Mouse (Mus musculus) cerebellum, adult 9-11 months (tissue): ENCODE measurements at regions not wholly inside any gene's neighbourhood (a gene's known extent, or its start where the extent isn't known, plus 50 kb on each side); places are given as distances from the start of the nearest gene placed in this dataset.
"Not testable (repeated sequence)": the region's sequence is repeated elsewhere in the genome, so short reads cannot be mapped to it uniquely, and the experiment has no call there.

Experiments used
- DNase-seq: peaks from one replicate; pipeline ENCODE4 v3.0.0; 2022

DNA sequence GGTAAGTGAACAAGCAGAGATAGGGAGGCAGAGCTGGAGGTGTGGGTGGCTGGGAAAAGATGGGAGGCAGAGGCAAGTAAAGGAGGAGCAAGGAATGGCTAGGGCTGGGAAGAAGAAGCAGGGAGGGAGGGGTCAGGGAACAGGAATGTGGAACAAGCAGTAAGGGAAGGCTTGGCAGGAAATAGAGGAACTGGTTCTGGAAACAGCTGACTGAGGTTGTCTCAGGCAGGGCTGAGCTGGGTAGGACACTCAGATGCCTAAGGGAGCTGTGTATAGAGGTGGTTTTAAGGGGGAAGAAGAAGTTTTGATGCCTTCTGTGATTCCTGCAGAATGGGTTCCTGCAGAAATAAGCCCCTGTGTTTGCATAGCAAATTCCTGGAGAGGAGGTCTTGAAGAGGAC, 92.7 kb downstream of the Nucb2 start:
- DNase-seq, result no peak

DNA sequence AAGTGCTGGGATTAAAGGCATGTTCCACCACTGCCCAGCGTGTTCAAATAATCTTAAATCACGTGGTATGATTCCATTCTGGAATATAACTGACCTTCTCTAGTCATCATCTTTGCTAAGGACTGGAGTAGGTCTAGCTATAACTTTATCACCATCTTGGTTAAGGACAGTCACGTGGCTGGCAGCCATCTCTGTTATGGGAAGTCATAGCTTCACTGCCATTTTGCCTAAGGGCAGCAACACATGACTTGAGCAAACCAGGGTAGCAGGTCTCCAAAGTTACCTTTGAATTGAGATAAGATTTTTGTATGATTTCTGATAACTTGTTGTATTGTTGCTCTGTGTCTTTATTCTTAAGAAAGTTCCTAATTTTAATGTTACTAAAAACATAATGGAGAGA, 96.2 kb downstream of the Nucb2 start:
- DNase-seq, result no peak

DNA sequence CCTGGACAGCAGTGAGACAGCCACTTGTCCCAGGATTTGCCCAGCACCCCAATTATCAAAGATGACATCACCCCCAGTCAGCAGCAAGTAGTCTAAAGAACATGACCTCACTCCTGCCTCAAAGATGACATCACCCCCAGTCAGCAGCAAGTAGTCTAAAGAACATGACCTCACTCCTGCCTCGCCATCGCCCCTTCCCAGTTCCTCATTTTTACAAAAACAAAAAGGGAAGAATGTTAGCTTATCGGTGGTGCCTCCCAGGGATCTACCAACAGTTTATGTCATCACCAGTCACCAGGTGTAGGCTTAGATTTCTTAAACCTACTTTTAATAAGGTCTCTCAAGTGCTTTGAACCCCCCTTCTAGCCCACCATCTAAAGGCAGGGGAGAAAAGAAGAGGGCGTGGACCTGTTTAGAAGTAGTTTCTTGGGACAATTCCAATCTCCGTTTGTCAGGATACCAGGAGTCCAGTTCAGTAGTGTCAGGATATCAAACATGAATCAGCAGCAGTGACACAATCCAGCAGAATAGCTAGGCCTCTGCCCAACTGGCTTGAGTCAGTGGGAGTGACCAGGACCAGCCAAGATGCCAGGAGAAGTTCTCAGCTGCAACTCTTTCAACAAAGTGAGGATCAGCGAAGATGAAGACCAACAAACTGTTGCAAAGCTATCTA, 99.1 kb downstream of the Nucb2 start:
- no peak for DNase-seq

DNA sequence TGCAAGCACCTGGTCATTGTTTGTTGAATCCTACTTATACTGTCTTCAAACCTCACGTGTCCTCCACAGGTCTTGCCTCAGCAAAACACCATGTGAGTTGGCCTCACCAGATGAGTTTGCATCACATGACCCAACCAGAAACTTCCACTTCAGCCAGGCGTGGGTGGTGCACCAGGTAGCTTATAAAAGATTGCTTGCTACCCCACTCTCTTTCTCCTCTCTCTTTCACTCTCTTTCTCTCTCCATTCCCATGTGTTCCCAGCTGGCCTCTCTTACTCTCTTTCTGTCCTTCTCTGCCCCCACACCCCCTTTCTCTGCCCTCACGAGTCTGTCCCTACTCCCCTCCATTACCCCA, 99.6 kb downstream of the Nucb2 start:
- no peak for DNase-seq

DNA sequence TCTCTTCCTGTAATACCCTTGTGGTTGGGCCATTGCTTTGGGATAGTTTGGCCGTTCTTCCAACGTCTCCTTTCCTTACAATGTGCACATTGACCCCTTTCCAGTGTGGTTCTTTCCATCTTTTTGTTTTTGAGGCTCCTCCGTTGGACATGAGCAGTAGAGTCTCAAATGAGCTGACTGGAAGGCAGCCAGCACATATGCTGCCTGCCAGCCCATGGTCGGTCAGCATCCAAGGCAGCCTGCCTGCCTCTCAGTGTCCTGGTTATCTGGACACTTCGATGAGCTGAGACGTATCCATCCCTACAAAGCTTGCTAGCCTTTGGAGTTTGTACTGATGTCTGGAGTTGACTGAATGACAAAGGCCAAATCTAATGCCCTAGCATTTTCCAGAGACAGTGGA, 102.1 kb downstream of the Nucb2 start:
- peak; percentile 67 for DNase-seq

DNA sequence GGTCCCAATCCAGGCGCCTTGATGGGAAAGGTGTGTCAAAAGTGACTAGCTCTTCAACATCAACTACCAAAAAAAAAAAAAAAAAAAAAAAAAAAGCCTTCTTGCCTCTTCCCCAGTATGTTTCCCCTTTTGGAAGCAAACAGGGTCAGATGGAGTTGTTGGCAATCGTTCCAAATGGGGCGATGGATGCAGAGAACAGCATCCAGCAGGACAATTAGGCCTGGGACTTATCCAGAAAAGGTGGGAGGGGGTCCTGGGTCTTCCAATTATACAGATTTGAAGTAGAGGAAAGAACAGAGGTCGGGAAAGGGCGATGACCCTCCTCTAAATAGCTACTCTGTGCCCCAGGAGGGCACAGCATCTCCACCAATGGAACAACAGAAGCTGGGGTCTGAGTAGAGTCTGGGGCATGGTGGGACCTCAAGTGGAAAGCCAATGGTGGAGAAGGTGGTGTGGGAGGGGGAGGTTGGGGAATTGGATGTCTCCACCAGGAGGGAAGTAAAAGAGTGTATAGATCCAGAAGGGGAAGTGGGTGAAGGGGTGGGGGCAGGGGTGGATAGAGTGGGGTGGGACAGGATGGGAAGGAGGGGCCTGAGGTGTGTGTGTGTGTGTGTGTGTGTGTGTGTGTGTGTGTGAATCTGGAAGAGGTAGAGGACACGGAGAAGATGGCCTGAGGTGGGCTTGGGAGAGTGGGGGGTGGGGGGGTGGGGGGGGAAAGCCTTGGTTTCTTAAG, 102.7 kb downstream of the Nucb2 start:
- DNase-seq, result peak; percentile 52

DNA sequence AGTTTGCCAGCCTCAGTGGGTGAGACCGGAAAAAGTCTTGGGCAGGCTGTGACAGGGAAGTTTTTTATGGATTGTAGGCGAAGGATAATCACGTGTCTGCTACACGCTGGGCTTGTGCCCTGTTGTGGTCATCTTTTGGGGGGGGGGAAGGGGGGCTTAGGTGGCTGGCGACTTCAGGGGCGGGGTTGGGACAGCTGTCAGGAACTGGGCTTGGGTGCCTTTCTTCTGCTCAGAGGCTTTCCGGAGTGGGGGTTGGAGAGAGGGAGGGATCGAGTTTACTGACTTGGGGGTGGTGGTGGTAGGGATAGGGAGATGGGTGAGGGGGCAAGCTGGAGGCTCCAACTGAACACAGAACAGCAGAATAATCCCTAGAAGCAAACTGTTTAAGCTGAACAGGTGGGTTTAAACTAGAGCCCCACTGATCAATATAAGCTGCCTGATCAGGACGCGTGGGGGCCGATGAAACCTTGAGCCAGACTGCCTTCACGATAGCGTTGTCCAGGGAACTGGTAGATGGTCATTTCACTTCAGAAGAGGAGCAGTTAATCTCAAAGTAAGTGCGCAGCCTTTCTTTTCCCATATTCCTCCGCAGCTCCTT, 103.6 kb downstream of the Nucb2 start:
- DNase-seq, result no peak

DNA sequence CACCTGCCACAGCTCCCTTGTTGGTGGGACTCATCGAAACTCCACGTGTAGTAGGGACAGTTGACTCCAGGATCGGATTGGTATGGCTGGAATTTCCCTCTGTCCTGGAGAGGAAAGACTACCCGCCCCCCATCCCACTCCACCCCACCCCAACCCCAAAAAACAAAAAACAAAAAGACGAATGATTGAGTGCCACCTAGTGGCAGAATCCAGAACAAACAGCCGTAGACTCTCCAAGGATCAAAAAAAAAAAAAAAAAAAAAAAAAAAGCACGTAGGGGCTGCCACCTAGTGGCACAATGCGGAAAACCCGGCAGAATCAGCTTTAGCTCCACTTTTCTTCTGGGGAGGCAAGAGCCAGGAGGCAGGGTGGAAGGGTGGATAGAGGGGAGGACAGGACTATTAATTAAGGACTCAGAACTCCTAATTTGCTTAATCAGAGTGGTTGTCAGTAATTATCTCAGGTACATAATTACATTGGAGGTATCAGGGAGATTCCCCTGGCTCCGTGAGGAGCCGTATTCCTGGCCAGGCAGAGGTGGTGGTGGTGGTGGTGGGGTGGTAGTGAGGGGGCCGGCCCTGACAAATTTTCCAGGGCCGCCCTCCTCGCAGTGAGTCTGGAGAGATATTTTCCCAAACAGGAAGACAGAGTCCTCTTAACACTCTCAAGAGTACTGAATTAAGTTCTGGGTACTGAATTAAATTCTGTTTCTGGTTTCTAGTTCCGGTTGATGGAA, 104.3 kb downstream of the Nucb2 start:
- peak; percentile 37 for DNase-seq

DNA sequence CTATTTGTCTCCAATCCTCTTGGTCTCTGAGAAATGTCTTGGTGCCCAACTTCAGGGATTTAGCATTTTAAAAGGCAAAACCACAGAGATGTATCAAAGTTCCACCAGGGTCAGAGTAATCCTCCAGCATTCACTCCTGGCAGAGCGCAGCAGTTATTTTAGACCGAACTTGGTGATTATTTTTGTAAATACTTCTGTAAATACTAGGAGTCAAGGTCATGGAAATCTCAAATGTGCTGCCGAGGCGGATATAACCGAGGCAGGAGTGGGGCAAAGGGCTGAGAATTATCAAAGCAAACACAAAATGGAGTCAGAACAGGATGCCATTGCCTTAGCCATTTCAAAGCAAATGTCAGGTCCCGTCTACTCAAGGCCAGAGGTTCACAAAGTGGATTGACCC, 105.2 kb downstream of the Nucb2 start:
- DNase-seq, result no peak

DNA sequence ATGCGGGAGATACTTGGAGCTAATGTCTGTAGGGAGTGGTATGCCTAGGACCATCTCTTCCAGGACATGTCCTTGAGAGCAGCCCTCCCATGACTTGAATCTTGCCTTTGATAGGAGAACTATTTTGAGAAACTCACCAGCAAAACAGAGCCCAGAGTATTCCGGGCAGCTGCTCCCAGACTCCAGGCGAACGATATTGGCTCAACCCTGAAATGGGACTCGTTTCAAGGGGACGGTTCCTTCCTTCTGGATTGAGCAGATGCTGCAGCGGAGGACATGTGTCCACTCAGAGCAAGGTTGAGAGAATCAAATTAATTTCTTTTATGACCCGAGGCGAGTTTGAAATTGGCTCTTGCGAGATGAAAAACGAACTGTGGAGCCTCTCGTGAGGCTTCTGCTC, 105.7 kb downstream of the Nucb2 start:
- DNase-seq, result peak; percentile 26

DNA sequence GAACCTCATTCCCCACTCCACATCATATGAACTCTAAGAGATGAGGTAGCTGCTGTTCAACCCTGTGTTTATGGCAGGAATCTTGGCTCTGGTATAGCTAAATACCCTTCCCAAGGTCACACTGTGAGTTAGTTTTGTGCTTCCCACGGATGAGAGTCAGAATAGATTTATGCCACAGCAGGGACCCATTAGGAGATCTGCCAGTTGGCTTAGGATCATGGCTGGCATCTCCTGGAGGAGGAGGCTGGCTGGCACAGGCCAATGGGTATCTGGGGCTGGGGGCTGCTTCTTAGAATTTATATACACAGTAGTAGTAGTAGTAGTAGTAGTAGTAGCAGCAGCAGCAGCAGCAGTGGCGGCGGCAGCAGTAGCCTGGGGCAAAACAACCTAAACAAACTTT, 111.8 kb downstream of the Nucb2 start:
- DNase-seq, result no peak

DNA sequence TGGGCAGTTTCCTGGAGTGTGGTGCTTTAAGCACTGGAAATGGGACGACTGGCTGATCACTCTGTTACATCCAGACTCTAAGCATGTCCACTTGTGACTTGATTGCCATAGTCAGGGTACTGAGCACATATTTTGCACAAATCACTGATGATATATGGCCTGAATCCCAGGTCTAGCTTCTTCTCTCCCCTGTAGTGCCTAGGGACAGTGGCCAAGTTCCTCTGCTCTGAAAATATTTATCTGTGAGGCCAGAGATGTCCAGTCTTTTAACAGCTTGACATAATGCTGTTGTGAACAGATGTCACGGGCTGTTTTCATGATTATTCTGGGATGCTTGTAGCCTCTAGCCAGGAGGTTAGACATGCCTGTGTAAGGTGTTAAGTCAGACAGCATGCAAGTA, 115.5 kb downstream of the Nucb2 start:
- DNase-seq, result no peak

DNA sequence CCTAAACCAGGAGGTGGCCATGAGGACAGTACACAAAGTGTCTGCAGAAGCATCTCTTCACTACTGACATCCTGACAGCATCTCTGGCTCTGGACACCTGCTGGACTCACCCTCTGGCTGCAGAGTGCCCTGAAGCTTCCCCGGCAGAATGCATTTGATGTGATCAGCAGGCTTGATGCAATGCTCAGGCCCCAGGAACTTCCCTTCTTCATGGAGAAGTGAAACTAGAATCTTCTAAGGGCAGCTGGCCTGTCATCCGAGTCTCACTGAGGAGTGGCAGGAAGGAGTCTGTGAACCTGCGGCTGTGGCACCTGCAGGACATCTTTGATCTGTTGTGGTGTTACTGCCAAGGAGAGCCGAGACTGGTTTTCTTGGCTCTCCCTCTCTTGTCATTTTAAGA, 116.2 kb downstream of the Nucb2 start:
- DNase-seq, result no peak

DNA sequence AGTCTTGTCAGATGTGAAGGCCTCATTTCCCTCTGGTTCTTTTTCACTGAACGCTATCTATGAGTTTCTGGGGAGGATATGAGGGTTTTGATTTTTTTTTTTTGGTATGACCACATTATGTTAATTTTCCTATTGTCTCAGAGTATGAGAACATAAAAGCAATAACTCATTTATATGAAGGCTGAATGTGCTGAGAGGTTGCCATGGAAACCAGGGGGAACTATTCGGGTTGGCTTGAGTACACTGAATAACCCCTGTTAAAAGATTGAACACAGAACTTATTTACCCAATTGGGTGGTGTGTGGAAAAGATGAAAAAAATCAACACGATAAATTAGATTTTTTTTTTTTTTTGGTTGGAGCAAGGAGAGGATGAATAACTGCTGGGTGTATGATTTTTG, 129.0 kb downstream of the Nucb2 start:
- DNase-seq, result no peak

DNA sequence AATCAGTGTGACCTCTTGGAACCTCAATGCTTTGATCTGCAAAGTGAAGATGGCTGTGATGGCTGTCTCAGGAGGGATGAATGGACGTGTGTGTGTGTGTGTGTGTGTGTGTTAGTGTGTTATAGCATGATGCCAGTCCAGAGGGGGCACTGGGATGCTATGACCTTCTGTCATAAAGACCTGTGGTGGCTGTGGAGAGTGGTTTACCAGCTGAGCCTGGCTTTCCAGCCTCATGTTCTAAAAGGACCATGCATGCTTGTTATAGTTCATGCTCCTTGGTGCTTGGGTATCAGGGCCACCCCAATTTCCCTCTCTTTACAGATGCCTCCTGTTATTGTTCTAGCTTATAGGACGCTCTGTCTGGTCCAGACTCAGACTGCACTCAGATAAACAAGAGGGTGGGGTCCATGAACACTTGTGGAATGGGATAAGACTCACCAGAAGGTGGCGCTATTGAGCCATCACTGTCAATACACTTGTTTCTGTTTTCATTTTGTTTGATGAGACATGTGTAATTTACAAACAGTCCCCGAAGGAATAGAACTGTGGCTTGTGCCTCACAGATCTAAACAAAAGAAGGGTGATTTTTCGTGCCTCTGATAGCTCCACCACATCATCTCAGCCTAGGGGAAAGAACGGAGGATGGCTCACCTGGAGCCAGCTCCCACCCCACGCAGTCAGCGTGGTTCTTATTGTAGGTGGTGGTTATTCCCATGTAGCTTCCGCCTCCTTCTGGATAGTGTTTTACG, 140.9 kb downstream of the Nucb2 start:
- DNase-seq, result no peak

DNA sequence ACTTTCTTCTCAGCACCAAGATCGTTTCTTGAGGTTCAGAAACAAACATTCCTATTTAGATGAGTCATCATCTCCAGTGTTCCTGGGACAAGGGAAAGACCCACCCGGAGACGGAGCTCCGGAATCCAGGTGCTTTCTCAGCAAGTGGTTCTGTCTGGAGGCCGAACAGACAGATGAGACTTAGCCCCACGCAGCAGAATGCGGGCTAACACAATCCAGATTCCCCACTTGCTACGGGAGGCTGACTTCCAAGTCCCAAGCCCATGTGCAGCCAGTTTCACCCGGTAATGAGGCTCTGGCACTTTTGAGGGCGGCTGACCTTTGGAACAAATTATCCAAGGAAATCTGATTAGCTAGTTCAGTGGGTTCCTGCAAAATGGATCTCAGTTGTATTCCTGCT, 150.3 kb downstream of the Nucb2 start:
- DNase-seq, result no peak

DNA sequence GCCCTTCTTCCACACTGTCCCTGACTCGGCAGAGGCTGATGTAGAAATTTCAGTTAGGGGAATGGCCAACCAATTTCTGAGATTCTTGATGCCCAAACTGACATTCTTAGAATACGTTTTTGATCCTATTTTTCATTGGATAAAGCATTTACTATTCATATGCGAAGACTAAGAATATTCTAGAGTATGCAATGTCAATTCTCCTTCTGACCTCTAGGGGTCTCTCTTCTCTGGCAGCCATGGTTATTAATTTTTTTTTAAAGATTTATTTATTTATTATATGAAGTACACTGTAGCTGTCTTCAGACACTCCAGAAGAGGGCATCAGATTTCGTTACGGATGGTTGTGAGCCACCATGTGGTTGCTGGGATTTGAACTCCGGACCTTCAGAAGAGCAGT, 152.9 kb downstream of the Nucb2 start:
- not testable (repeated sequence) for DNase-seq

DNA sequence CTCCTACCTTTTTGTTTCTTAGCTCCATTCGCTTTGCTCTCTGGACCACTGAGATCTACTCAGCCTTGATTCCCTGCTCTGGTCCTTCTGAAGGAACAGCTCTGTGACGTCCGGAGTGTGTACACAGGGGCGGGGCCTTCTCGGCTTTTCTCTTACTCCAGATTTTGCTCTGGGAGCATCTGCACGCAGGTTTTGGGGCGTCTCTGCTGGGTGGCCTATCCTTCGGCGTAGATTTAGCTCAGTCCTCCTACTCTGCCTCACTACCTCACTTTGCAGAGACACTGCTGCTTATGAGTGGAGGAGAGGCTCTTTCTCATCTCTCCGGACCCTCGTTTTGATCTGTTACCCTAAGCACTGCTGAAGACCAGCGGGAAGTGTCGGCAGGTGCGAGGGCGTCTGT, 161.4 kb downstream of the Nucb2 start:
- no peak for DNase-seq

DNA sequence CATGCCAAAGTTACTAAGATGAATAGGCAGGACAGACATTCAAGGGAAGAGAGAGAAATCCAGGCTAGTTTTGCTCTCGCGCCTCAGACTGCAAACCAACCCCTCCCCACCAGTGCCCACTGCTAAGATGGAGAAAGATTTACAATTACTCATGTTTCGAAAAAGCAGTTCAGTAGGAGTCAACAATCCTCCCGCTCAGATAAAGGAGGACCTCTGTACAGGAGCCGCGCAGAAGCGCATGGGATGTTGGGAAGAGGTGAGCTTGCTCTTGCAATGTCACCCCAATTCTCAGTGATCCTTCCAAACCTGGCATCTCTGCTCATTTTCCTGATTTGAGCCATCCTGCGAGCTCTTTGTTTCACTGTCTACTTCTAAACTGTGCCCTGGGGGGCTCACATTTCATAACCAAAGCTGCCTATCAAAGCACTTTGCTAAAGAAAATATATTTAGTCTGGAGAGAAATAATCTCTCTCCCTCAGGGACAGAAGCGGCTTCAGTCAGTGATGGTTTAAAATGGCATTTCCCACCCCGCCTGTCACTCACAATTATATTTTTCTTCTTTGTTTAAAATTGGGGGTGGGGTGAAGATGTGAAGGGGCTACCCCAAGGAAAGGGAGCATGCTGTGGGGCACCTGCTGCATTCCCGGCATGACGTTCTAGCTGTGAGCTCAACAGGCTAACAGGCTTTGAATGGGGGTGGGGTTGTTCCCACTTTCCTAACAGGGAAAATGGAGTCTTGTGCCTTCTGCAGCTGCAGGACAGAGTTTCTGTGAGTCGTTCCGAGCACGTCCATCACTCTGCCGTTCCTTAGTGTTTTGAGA, 170.2 kb downstream of the Nucb2 start:
- no peak for DNase-seq

DNA sequence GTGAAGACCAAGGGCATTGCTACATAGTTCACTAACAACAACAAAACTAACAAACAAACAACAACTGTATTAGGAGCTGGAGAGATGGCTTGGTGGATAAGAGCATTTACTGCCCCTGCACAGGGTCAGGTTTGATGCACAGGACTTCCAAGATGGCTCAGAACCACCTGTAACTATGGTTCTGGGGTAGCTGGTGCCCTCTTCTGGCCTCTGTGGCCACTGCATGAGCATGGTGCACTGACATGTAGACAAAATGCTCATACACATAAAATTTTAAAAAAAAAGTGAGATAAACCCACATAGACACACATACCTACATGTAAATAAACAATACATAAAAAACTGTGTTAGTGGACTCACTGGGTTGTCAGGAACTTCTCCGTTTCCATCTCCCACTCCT, 172.5 kb downstream of the Nucb2 start:
- no peak for DNase-seq

DNA sequence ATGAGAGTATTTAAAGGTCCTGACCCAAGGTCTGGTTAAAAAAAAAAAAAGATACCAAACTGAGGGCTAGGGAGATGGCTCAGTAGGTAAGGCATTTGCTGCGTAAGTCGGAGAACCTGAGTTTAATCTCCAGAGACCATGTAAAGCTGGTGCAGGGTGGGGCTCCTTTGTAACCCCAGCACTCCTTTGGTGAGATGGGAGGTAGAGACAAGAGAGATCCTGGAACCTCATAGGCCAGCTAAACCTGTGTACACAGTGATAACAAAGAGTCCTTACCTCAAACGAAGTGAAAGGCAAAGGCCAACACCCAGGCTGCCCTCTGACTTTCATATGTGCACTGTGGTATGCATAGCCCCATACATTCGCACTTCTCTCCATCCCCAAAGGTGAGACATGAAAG, 175.0 kb downstream of the Nucb2 start:
- DNase-seq, result no peak

DNA sequence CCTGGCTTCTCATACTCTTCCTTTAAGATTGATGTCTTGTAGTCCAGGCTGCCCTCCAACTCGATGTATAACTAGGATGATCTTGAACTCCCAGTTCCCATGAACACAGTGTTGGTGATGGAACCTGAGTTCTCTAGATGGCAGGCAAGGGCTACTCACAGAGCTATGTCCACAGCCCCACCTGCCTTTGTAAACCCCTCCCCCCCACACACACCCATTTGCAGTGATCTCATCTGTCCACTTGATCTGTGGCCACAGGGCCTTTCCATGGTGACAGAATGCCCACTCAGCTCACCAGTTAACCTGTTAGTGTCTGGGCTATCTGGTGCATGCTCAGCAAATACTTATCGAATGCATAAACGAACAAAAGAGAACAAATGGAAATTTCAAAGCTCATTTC, 176.4 kb downstream of the Nucb2 start:
- DNase-seq, result no peak
